Mouse (Mus musculus): Measurements from ENCODE around the gene Nfia. TPM values are rescaled to one million over a fixed set of nuclear protein-coding genes. Genes with fewer than 3 reads are reported as not detected.

Gene Nfia
- polyA plus RNA-seq, 1 experiment from 2014 or later: 31.1 TPM

GRCm38 (mm10) chr4:98023245-98023792 lies 250.8 kb downstream of the Nfia start:
- Histone ChIP-seq H3K9me3 (no peaks in the 10 kb centered on the region), H3K36me3 (peaks cover 55% of the 10 kb centered on the region), H3K4me2 (no peak overlapping the region), H3K9ac (no peak overlapping the region), H3K4me1 (peaks cover 9% of the 10 kb centered on the region; the same call in 1 of the 2 replicates), H3K4me3 (no peak overlapping the region), H3K27me3 (replicated peaks) (no peaks in the 10 kb centered on the region), H3K27ac (replicated peaks) (no peak overlapping the region)
- WGBS: 79% methylated on average over 6 of the region's 6 CpGs
- no peak for ATAC-seq (ENCODE audit: extremely low read depth, insufficient number of reproducible peaks, low FRiP score, low TSS enrichment)

DNA sequence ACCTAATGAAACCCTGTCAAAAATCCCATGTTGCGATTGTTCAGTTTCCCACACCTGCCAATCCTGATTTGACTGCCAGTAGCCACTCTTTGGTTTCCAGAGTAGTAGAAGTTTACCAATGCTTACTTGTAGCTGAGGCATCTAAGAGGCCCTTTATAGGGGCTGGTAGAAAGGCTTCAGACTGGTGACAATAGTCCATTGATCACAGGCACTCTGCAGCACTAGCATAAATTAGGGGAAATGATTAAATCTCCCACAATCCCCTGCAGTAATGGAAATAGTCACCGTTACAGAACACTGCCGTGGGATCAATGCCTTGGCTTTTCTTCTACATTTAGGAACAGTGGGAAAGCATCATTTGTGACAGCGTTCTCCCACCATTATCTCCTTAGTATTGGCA lies 254.9 kb downstream of the Nfia start:
- Histone ChIP-seq H3K36me3 (peaks cover 22% of the 10 kb centered on the region), H3K9me3 (no peaks in the 10 kb centered on the region), H3K4me2 (no peak overlapping the region), H3K27me3 (replicated peaks) (no peaks in the 10 kb centered on the region), H3K27ac (replicated peaks) (no peak overlapping the region), H3K4me3 (no peak overlapping the region), H3K9ac (no peak overlapping the region), H3K4me1 (peaks cover 9% of the 10 kb centered on the region; the same call in 1 of the 2 replicates)
- WGBS: 78% methylated on average over 4 of the region's 4 CpGs
- no peak for ATAC-seq (ENCODE audit: extremely low read depth, insufficient number of reproducible peaks, low FRiP score, low TSS enrichment)

GRCm38 (mm10) chr4:98031871-98032270 lies 259.3 kb downstream of the Nfia start:
- WGBS: 61% methylated on average over 3 of the region's 3 CpGs
- Histone ChIP-seq H3K4me2 (no peak overlapping the region), H3K4me1 (no peaks in the 10 kb centered on the region), H3K4me3 (no peak overlapping the region), H3K36me3 (peaks cover 16% of the 10 kb centered on the region; the same call in 1 of the 2 replicates), H3K27me3 (replicated peaks) (no peaks in the 10 kb centered on the region), H3K27ac (replicated peaks) (no peak overlapping the region), H3K9me3 (no peaks in the 10 kb centered on the region), H3K9ac (no peak overlapping the region)
- ATAC-seq (ENCODE audit: extremely low read depth, insufficient number of reproducible peaks, low FRiP score, low TSS enrichment): no peak

- no peaks in the 10 kb centered on the region for H3K9me3 ChIP-seq
- H3K4me1 ChIP-seq: no peaks in the 10 kb centered on the region
- H3K9ac ChIP-seq: no peak overlapping the region
- no peak for ATAC-seq (ENCODE audit: extremely low read depth, insufficient number of reproducible peaks, low FRiP score, low TSS enrichment)
- H3K36me3 ChIP-seq: peaks cover 16% of the 10 kb centered on the region; the same call in 1 of the 2 replicates
- WGBS: 65% methylated on average over 5 of the region's 5 CpGs
- no peaks in the 10 kb centered on the region for H3K27me3 ChIP-seq (replicated peaks)
- H3K4me2 ChIP-seq: no peak overlapping the region
- H3K27ac ChIP-seq (replicated peaks): no peak overlapping the region
- H3K4me3 ChIP-seq: no peak overlapping the region
These were observed 259.8 kb downstream of the Nfia start for GRCm38 (mm10) chr4:98032332-98032731.

DNA sequence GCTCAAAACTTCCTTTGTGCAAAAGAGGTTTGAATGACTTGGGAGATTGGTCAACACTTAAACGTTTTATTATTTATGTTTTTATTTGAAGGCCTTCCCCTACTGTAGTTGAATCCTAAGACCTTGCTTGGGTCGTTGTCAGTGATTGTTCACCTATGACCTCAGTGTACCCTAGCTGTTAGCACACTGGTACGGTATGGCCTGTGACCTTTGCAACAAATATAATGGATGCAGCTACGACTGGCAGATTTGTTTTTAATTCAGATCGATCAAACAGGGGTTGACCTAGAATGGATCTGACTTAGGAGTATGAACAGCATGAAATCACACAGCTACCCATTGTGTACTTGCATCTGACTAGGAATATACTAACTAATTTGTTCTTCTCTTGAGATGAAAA lies 266.6 kb downstream of the Nfia start:
- H3K27me3 ChIP-seq (replicated peaks): no peaks in the 10 kb centered on the region
- H3K4me2 ChIP-seq: no peak overlapping the region
- no peak overlapping the region for H3K27ac ChIP-seq (replicated peaks)
- WGBS: 70% methylated on average over 5 of the region's 5 CpGs
- H3K9ac ChIP-seq: no peak overlapping the region
- no peak for ATAC-seq (ENCODE audit: extremely low read depth, insufficient number of reproducible peaks, low FRiP score, low TSS enrichment)
- no peak overlapping the region for H3K4me3 ChIP-seq
- H3K36me3 ChIP-seq: peaks cover 17% of the 10 kb centered on the region; the same call in 1 of the 2 replicates
- H3K9me3 ChIP-seq: no peaks in the 10 kb centered on the region
- H3K4me1 ChIP-seq: 0 out of 2 replicates have a peak, but pooled peaks cover 3% of the 10 kb centered on the region

GRCm38 (mm10) chr4:98040179-98040578 lies 267.6 kb downstream of the Nfia start:
- WGBS: 84% methylated on average over 7 of the region's 7 CpGs

GRCm38 (mm10) chr4:98044611-98045010 lies 272.1 kb downstream of the Nfia start:
- Histone ChIP-seq H3K4me2 (no peak overlapping the region), H3K27ac (replicated peaks) (no peak overlapping the region), H3K9ac (no peak overlapping the region), H3K36me3 (peaks cover 32% of the 10 kb centered on the region; the same call in 1 of the 2 replicates), H3K4me1 (peaks cover 6% of the 10 kb centered on the region), H3K4me3 (no peak overlapping the region), H3K9me3 (no peaks in the 10 kb centered on the region), H3K27me3 (replicated peaks) (no peaks in the 10 kb centered on the region)
- 80% methylated on average over 8 of the region's 8 CpGs for WGBS
- no peak for ATAC-seq (ENCODE audit: extremely low read depth, insufficient number of reproducible peaks, low FRiP score, low TSS enrichment)

More at GRCm38 (mm10) chr4:98040179-98040578, 267.6 kb downstream of the Nfia start:
- Histone ChIP-seq H3K9ac (no peak overlapping the region), H3K4me2 (no peak overlapping the region), H3K27ac (replicated peaks) (no peak overlapping the region), H3K36me3 (peaks cover 21% of the 10 kb centered on the region; the same call in 1 of the 2 replicates), H3K27me3 (replicated peaks) (no peaks in the 10 kb centered on the region), H3K9me3 (no peaks in the 10 kb centered on the region), H3K4me1 (0 out of 2 replicates have a peak, but pooled peaks cover 3% of the 10 kb centered on the region), H3K4me3 (no peak overlapping the region)
- ATAC-seq (ENCODE audit: extremely low read depth, insufficient number of reproducible peaks, low FRiP score, low TSS enrichment): no peak

GRCm38 (mm10) chr4:98047369-98047768 lies 274.8 kb downstream of the Nfia start:
- no peak overlapping the region for H3K4me2 ChIP-seq
- H3K9me3 ChIP-seq: no peaks in the 10 kb centered on the region
- no peak overlapping the region for H3K4me3 ChIP-seq
- ATAC-seq (ENCODE audit: extremely low read depth, insufficient number of reproducible peaks, low FRiP score, low TSS enrichment): no peak
- H3K27me3 ChIP-seq (replicated peaks): no peaks in the 10 kb centered on the region
- H3K36me3 ChIP-seq: peaks cover 33% of the 10 kb centered on the region
- H3K27ac ChIP-seq (replicated peaks): no peak overlapping the region
- H3K9ac ChIP-seq: no peak overlapping the region
- peaks cover 7% of the 10 kb centered on the region for H3K4me1 ChIP-seq

GRCm38 (mm10) chr4:98049584-98049983 lies 277.1 kb downstream of the Nfia start:
- peaks cover 7% of the 10 kb centered on the region for H3K4me1 ChIP-seq
- no peak overlapping the region for H3K4me2 ChIP-seq
- no peak overlapping the region for H3K4me3 ChIP-seq
- H3K9me3 ChIP-seq: no peaks in the 10 kb centered on the region
- no peak overlapping the region for H3K9ac ChIP-seq
- peaks cover 42% of the 10 kb centered on the region for H3K36me3 ChIP-seq
- no peaks in the 10 kb centered on the region for H3K27me3 ChIP-seq (replicated peaks)
- H3K27ac ChIP-seq (replicated peaks): no peak overlapping the region
- ATAC-seq (ENCODE audit: extremely low read depth, insufficient number of reproducible peaks, low FRiP score, low TSS enrichment): no peak
- 65% methylated on average over 7 of the region's 7 CpGs for WGBS

DNA sequence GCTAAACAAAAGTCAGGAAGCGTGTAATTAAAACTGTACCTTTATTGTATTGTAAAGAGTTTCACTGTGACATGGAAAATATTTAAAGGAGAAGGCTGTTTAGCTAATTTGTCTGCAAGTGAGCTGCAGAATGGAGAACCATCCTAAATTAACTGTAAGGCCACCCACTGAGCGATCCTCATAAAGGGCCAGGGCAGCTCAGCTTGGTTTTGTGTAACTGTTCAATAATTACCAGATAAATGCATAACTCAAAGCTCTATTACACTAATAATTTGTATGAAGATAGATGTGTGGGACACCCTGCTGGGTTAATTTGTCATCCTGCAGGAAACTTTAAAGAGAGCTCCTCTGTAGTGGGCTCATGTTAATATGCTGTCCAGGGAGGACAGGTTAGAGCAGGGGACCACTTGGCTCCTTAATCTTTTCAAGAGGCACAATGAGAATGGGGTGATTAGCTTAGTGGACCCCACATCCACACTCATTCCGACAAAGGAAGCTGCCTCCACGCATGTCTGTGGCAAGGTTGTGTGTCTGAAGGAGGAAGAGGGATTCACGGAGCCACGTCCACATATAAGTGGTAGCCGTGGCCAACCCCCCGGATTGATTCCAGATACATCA lies 277.6 kb downstream of the Nfia start:
- H3K9me3 ChIP-seq: no peaks in the 10 kb centered on the region
- H3K4me2 ChIP-seq: no peak overlapping the region
- no peak overlapping the region for H3K9ac ChIP-seq
- 72% methylated on average over 8 of the region's 8 CpGs for WGBS
- peaks cover 10% of the 10 kb centered on the region for H3K4me1 ChIP-seq
- no peak overlapping the region for H3K4me3 ChIP-seq
- H3K27me3 ChIP-seq (replicated peaks): no peaks in the 10 kb centered on the region
- no peak for ATAC-seq (ENCODE audit: extremely low read depth, insufficient number of reproducible peaks, low FRiP score, low TSS enrichment)
- H3K36me3 ChIP-seq: peaks cover 37% of the 10 kb centered on the region
- H3K27ac ChIP-seq (replicated peaks): no peak overlapping the region

GRCm38 (mm10) chr4:98050781-98051180 lies 278.2 kb downstream of the Nfia start:
- 81% methylated on average over 10 of the region's 10 CpGs for WGBS
- no peak overlapping the region for H3K4me2 ChIP-seq
- H3K27me3 ChIP-seq (replicated peaks): no peaks in the 10 kb centered on the region
- no peak overlapping the region for H3K4me3 ChIP-seq
- no peak for ATAC-seq (ENCODE audit: extremely low read depth, insufficient number of reproducible peaks, low FRiP score, low TSS enrichment)
- peaks cover 15% of the 10 kb centered on the region for H3K4me1 ChIP-seq
- peaks cover 35% of the 10 kb centered on the region for H3K36me3 ChIP-seq
- no peak overlapping the region for H3K27ac ChIP-seq (replicated peaks)
- no peaks in the 10 kb centered on the region for H3K9me3 ChIP-seq
- no peak overlapping the region for H3K9ac ChIP-seq

- H3K4me3 ChIP-seq: no peak overlapping the region
- WGBS: 65% methylated on average over 3 of the region's 3 CpGs
- H3K9ac ChIP-seq: no peak overlapping the region
- no peaks in the 10 kb centered on the region for H3K27me3 ChIP-seq (replicated peaks)
- no peak for ATAC-seq (ENCODE audit: extremely low read depth, insufficient number of reproducible peaks, low FRiP score, low TSS enrichment)
- H3K27ac ChIP-seq (replicated peaks): no peak overlapping the region
- H3K36me3 ChIP-seq: peaks cover 35% of the 10 kb centered on the region
- no peak overlapping the region for H3K4me2 ChIP-seq
- H3K4me1 ChIP-seq: peaks cover 16% of the 10 kb centered on the region
- no peaks in the 10 kb centered on the region for H3K9me3 ChIP-seq
These were observed 278.8 kb downstream of the Nfia start for GRCm38 (mm10) chr4:98051326-98051725.
